Mouse (Mus musculus) layer of hippocampus, adult 9-10 months (tissue): ENCODE measurements at regions not wholly inside any gene's neighbourhood (a gene's known extent, or its start where the extent isn't known, plus 50 kb on each side); places are given as distances from the start of the nearest gene placed in this dataset.
"Not testable (repeated sequence)": the region's sequence is repeated elsewhere in the genome, so short reads cannot be mapped to it uniquely, and the experiment has no call there.

Source experiments
- DNase-seq: peaks from one replicate; pipeline ENCODE4 v3.0.0; 2022; ENCODE audit warnings: low spot score

DNA sequence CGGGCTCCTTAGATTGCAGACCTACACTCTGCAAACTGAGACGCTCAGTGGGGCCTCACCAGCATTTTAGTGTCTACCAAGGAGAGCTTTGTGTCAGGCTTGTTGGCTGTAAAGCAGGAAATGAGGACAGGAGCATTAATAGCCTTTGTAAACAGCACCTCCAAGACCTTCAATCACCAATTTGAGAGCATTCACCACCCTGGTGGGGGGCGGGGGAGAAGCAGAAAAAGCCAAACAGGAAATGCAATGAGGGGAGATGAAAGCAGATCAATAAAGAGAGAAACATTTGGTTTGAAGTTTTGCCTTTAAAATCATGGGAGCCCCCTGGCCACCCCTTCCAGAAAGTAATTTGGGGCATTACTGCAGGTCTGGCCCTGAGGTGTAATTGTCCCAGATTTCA lies 497.3 kb upstream of the Sall1 start:
- DNase-seq: no peak

DNA sequence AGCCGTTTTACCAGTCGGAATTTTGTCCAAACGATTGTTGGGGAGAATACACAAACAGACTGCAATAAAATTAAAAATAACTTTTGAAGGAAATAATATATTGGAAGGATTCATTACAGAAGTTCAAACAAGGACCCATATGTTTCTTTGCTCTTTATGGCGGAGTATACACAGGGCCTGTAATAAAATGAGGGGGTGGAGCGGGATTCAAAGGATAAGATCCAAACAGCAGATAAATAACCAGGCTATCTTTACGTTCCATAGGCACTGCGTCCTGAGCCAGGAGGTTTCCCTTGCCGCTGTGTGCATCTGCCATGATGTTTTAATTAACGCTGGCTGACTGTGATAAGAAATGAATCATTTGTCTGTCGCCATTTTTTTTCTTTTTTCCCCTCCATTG lies 490.6 kb upstream of the Sall1 start:
- DNase-seq: no peak

DNA sequence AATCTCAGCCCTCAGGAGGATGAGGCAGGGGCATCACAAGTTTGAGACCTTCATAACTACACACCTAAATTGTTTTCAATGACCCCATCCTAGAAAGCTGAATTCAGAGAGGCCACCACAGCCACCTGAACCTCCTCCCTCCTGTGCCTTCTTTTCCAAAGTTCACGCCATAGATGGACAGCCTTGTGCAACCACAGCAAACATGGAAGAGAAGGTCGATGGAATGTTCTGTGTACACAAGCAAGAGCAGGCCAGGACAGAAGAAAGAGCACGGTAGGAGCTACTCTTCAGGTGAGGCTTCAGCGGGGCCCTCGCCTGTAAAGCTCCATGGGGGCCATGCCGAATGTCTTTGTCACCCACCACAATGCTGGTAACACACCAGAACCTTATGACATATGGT lies 481.1 kb upstream of the Sall1 start:
- DNase-seq: no peak

DNA sequence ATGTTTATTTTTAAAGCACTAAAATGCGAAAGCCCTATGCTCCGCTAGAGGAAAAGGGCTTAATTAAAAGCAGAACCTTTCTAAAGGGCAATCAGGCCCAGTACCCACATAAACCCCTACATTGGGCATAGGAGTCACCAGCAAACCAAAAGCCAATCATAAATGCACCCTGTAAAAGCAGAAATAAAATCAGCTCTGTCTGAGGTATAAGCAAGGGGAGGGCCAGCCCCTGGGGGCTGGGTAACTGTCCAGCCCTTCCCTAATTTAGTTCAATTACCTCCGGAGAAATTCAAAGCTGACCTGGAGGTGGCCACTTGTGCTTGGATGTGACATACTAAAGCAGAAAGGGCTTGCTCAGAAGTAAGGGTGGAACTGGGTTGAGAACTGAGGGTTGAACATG lies 479.4 kb upstream of the Sall1 start:
- no peak for DNase-seq

DNA sequence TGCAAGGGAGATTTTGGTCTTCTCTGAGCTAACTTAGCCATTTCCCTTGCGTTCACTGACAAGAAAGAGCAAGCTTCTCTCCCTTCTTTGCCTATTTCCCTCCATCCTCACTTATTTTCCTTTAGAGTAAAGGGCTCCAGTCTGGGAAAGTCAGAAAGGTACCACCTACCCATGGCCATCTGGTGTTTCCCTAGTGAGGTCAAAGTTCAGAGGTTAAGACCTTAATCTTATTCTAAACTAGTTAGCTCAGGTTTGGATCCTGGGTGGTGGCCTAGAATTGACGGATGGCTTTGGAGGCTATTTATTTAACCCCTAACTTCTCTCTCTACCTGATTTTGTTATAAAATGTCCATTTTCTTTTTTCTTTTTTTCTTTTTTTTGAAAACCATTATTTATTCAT lies 472.6 kb upstream of the Sall1 start:
- no peak for DNase-seq

DNA sequence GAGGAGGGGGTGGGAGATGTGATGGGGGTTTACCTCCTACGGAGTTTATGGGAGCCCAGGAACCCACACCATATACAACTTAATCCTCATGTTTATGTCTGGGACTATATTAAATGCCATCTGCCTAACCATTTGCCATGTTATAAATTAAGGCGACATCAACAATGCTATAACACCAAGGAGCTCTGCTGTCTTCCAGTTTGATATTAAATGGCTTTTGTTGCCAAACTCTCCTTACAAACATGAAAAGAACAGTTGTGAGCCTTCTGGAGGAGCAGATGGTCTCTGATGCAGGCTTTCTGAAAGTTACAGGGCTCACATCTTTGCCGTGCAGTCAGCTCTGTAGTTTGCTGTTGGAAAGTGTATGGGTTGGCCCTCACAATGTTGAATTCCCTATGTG lies 470.3 kb upstream of the Sall1 start:
- DNase-seq: peak; percentile 59

DNA sequence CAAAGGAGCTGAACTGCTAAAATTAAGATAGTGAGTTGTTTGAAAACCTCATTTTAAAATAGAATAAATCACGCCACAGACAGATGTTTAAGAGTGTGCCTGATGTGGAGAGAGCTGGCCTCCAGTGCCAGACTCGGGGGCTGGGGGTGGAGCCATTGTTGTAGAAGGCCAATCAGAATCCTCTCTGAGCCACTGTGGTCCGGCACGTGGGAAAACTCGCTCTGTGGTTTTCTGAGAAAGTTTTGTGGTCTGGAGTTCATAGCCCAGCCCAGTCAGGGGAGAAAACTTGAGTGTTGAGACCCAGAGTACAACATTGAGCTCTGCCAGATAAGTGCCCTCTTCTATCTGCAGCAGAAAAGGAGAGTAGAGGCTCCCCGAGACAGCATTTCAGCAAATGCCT lies 463.7 kb upstream of the Sall1 start:
- DNase-seq: no peak

DNA sequence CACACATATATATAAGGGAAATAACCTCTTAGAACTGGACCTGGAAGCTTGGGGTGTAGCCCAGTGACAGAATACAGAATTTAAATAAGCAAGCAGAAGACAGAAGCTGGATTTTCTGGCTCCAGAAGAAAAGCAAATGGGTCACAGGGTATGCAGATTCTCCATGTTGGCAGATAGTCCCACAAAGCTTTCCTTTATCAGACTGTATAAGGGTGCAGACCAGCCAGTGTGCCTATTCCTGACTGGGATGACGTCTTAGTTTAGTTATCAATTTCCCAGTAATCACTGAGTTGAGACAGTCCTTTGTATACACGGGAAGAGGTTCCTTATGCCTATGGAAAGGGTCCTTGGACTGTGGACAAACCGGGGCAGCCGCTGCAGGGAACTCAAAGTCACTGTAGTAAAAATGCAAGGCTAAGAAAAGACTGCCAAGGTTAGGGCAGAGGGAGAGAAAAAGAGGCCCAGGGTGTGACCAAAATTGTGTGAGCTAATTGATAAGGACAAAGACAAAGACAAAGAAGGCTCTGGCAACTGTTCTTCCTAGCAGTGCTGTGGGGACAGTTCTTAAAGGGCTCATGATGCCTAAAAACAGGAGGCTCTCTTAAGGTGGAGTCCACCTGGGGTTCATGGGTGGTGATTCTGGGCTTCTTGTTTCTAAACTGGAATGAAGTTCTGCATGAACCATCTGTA lies 459.7 kb upstream of the Sall1 start:
- no peak for DNase-seq

DNA sequence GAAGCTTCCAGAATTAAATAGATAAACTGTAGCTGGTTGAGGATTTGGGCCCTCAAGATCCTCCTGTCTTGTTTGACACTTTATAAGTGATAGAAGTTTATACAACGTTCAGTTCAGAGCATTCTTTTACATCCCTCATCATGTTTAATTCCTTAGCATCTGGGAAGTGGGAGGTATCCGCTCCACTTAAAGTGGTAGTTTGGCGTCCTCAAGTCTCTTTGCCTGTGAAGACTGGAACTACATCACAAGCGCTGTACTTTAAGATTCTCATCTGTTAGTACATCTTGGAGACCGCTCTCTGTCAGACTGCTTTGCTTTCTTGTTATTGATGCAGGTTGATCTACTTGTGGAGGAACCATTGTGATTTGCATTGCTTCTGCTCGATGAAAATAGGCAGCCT lies 459.1 kb upstream of the Sall1 start:
- DNase-seq: no peak

DNA sequence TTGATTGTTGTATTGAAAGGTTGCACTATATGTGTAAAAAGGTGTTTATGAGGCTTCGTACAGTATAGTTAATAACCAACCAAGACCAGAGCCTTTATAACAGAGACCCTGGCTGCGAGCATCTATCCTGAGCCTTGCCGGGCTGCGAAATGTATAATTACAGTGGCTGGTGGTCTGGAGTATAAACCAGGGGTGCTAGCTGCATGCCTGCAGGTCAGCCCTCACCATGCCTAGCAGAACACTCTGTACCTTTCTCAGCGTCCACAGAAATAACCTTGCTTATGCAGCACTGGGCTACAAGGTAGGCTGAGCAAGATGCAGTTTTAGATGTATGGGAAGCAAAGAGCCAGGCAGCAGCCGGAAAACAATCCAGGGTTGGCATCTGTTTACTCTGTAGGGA lies 457.8 kb upstream of the Sall1 start:
- DNase-seq: no peak

DNA sequence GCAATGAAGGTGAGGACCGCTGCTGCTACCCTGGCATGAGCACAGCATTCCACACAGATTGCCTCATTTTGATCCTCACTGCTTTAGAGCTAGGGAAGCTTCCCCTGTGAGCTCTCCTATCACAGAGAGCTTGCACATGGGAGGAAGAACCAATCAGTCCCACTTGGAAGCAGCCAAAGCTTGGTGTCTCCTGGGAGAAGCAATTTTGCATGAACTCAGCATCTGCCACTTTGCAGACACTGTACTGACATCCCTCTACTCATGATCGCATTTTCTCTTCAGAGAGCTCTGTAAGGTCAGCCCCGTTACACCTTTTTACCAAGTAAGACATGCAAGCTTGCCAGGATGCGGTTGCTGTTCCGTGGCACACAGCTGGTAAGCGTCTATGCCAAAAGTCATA lies 455.9 kb upstream of the Sall1 start:
- no peak for DNase-seq

DNA sequence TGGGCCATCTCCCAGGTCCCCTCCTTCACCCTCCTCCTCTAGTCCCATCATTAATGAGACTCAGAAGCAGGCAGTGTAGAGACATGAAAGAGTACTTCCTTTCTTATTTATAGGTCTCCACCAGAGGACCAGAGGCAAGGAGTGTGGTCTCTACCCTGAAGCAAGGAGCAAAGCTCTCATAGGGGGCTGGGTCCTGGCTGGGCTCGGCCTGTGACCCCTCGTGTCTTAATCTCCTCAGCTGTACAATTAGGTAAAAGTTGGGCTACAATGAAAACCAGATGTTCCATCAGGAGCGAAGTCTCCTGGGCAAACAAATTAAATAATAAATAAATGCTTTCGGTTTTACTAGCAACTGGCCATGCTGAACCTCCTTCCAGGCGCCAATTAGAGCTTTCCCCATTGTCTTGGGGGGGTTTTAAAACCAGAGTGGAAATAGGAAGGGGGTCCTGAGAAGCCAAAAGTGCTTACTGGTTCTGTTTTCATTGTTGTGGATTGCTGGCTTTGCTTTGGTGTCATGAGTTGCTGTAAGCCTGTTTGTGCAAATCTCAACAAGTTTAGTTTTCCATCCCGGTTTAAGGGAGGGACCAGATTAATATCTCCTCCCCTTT lies 454.2 kb upstream of the Sall1 start:
- DNase-seq: no peak

DNA sequence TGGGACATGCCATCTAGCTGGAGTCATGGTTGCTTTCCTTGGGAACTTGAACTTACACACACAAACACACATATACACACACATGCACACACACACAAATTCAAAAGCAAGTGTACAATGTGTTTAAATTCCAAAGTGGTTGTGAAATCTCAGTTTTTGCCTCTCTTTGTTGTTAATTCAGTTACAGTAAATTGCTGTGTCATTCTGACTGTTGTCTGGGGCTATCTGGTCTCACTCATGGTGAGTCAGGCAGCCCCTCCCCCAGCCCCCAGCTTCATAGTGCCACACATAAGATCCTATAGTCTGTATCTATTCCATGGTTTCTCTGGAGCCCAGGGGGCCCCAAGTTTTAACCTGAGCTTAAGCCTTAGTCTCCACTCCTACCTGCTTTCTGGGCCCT lies 448.4 kb upstream of the Sall1 start:
- DNase-seq: no peak

DNA sequence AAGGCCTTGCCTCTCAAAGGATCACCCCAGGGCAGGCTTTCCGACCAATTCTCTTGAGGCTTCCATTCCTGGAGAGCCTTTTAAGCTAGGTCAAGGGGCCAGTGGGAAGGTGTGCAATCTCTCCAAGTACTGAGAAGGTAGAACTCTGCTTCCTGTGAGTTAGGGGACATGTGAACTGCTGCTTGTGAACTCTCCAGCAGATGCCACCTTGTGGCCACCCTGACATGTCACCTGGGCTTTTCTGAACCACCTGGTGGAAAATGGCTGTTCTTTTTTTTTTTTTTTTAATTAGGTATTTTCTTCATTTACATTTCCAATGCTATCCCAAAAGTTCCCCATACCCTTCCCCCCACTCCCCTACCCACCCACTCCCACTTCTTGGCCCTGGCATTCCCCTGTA lies 438.5 kb upstream of the Sall1 start:
- DNase-seq: not testable (repeated sequence)

DNA sequence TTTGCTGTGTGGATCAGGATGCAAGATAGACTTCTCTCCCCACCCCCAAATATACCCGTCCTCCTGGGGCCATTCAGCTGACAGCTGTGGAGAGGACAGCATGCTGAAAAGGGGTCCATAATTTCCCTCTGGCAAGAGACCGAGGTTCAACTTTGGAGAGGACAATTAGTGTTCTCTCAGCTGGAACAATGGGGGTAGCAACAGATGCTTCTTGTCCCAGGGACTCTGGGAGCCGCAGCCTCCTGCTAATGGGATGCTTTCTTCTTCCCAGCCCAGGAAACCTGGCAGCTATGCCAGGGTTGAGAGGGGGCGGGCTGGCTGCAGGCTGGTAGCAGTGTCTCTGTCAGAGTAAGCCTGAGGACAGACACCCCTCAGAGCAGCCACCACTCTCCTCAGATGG lies 433.0 kb upstream of the Sall1 start:
- DNase-seq: no peak

DNA sequence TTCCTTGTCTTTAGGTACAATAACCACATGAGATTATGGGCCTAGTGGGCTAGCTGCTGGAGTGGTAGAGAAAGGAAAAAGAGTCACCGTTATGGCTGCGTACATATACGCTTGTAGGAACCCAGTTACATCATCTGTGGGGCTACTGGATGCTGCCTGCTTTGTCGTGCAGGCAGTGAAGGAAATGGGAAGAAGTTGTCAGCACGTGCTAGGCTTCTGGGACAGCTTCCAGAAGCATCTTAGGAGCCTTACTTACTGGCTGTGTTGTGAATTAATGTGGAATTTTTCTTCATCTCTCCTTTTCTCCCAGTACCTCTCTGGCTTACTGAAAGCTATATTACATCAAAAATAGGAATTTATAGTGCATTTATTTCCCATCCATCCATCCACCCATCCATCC lies 427.2 kb upstream of the Sall1 start:
- no peak for DNase-seq

DNA sequence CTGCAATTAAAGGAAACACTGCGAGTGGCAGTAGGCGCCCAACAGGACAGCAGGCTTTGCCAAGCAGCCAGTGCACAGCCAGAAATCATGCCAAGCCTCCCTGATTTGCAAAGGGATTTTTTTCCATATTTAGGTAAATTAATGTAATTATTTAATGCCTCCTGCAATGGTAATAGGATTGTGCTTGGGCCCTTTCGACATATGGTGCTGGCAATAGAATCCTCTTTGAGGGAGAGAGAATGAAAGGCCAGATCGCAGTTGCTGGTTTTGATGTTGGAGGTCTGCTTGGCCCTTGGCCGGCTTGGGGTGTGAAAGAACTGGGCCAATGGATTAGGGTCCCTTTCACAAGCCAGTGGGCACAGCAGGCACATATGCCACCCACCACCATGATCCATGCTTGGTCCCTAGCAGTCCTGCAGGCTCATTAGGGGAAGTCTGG lies 424.8 kb upstream of the Sall1 start:
- DNase-seq: no peak

DNA sequence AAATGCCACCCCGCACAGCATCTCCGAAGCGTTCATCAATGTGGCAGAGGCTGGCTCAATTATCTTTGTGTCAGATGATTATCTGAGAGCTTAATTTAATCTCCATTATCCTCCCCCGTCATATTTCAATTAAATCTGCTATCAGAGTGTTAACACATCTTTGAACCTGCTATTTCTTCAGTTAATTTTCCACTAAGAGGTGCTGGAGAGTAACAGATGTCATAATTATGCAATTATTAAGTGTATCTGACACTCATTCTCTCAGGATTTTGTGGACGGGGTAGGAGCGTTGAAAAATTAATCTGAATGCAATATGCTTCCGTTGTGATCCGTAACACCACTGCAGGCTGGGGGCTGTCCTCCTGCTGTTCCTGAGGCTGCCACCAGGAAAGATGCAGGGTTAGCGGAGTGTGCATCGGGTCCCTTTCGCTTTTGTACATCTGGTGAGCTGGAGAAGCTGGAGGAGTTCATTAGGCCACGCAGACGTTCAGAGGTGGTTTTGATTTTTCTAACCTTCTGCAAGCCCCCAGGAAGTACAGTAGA lies 421.3 kb upstream of the Sall1 start:
- no peak for DNase-seq

DNA sequence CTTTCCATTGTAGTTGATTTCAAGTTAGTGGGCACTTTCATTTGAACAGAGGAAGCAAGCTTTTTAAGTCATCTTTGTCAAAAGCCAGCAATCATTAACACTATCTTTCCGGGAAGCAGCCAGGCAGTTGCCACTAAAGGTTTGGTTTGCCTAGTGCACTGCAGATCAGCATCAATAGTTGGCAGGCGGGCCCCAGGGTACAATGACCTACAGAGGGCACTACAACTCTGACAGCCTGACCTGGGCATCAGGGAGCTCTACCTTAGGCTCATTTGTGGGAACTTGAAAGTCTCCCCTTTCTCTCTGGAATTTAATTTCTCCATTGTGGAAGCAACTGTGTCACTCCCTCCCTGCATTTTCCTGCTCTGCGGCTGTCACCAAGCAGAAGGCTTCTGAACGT lies 412.6 kb upstream of the Sall1 start:
- DNase-seq: no peak

DNA sequence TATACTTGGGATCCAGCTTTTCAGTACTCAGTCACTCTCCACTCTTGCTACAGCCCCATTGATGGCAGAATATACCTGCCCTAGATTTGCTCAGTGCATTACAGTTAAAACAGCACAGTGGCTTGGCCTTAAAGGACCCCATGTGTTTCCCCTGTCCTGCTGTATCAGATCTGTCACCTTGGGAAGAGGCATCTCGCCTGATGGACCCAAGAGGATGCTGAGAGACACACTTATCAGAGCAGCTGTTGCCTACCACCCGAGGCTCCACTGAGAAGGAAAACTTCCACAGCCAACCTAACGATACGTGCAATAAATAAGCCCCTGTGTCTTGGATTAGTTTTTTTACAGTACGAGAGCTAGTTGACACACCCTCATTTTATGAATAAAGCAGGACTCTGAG lies 411.8 kb upstream of the Sall1 start:
- no peak for DNase-seq

DNA sequence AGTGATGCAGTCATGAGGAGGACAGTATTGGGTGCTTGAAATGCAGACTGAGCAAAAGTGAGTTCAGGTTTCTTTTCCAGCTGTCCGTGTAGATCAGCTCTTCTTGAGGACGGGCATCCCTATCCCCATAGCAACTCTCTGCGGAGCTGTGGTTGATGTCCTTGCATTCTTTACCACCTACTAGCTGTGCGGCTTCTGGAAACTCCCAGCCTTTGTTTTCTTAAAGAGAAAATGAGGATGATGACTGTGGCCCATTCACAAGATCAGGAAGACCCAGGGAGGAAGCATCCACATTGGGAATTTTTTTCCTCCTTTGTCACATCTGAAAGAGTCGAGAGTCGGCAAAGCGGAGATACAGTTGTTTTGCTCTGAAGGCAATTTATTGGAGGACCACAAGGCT lies 410.2 kb upstream of the Sall1 start:
- DNase-seq: no peak

DNA sequence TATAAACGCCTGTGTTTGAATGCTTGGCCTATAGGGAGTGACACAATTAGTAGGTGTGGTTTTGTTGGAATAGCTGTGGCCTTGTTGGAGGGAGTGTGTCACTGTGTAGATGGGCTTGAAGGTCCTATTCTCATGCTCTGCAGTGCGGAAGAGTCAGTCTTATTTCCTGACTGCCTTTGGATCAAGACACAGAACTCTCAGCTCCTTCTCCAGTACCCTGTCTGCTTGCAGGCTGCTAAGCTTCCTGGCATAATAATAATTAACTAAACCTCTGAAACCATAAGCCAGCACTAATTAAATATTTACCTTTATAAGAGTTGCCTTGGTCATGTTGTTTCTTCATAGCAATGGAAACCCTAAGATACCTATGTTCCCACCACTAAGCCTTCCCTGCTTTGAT lies 409.8 kb upstream of the Sall1 start:
- DNase-seq: no peak

DNA sequence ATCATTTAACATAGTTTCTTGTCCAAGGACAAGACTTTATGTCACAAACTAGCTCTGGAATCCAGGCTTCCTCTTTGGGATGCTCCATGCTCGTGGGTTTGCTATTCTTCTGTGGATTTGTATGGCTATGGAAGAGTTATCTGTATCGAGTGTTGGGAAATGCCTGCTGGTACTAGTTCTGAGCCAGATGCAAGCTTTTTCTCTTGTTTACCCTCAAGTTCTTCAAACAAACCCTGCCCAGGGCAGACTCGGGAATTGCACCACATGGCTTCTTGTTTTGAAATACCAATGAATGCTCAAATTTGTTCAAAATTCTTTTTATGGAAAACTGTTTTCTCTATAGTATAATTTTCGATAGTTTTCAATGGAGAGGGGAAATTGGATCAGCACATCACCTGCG lies 400.5 kb upstream of the Sall1 start:
- DNase-seq: no peak

DNA sequence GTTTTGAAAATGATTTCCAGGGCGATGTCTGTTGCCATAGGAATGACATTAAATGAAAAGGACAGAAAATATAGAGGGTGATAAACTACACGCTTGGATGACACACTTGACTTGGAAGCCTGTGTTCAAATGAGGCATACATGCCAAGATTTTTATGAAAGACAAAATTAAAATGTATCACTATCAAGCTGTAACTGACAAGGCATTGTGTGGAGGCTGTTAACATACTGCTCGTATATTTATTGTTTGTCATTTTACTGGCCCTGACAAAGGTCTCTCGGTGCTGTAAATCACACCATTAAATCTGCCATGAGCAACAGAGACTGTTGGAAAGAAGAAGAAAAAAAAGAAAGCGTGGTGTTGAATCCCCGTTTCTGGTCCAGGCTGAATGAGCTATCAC lies 395.3 kb upstream of the Sall1 start:
- DNase-seq: no peak
